Mouse (Mus musculus): ENCODE results near the gene Zfc3h1. TPM values are rescaled to one million over a fixed set of nuclear protein-coding genes. Genes with fewer than 3 reads are reported as not detected.
A peak's percentile ranks its signal among the peaks of the same experiment; 100 is the strongest.

The Zfc3h1 gene
- total RNA-seq, 2 experiments from 2014 or later, result 38.3 to 94.8 TPM

DNA sequence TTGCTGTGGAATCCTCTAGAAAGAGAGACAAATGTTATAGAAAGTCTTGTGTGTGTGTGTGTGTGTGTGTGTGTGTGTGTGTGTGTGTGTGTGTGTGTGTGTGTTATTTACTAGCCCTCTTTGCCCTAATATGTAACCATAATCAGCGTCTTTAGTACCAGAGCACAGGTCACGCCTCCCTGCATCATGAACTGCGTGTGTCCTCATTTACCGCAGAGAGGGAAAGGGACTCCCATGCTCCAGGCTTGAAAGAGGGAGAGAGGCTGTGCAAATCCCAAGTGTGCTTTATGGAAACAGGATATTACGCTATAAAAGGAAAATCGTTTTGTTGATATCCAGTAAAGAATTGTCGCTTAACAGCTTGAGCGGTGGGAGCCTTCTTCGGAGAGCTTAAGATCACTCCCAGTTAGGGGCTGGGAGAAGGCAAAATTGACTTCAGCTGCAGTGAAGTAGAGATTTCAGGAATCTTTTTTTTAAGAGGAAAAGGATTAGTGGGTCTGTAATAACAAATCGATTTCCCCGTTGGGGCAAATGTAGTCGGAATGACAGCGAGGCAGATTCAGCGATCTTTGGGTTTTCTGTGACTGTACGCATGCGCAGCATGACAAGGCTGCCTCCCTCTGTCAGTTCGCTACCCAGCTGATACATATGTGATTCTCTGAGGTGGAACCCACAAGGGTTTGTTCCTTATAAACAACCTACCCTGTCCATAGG, 86.0 kb downstream of the Zfc3h1 start:
- ATAC-seq (replicated peaks; ENCODE audit: low FRiP score, low TSS enrichment, poor library complexity, severe bottlenecking), result no peak

DNA sequence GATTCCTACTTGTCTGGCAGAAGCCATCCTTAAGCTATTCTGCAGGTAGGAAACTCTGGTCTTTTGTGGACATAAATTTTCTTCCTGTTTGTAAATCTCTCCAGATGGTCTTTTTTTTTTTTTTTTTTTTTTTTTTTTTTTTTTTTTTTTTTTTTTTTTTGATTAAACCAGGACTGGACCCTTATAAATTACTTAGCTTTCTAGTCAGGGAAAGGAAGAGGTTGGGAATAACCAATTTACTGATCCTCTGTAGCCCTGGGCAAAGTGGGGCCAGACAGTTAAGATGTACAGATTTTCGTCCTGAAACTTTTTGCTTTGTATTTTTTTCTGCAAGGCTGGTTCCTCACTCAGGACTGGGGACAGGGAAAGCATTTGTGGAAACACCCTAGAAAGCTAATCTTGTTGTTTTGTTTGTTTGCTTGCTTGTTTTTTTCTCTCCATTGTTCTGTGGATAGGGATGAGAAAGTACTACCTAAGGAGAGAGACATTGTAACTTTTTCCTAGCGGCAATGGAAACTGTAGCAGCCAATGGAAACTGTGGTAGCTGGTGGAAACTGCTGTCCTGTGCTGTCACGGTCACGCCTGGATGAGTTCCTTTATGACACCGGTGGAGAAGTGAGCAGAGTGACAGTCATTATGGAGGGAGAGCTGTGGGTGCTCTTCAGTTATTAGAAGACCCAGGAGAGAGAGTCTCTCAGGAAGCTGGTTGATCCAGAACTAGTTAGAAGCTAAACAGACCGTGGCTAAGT, 88.6 kb downstream of the Zfc3h1 start:
- ATAC-seq (replicated peaks; ENCODE audit: low FRiP score, low TSS enrichment, poor library complexity, severe bottlenecking), result no peak

- no peak for ATAC-seq (replicated peaks; ENCODE audit: low FRiP score, low TSS enrichment, poor library complexity, severe bottlenecking)
Measured at GRCm38 (mm10) chr10:115475000-115475550, 90.3 kb downstream of the Zfc3h1 start.

GRCm38 (mm10) chr10:115476506-115476905, 91.7 kb downstream of the Zfc3h1 start:
- ATAC-seq (replicated peaks; ENCODE audit: low FRiP score, low TSS enrichment, poor library complexity, severe bottlenecking), result no peak

DNA sequence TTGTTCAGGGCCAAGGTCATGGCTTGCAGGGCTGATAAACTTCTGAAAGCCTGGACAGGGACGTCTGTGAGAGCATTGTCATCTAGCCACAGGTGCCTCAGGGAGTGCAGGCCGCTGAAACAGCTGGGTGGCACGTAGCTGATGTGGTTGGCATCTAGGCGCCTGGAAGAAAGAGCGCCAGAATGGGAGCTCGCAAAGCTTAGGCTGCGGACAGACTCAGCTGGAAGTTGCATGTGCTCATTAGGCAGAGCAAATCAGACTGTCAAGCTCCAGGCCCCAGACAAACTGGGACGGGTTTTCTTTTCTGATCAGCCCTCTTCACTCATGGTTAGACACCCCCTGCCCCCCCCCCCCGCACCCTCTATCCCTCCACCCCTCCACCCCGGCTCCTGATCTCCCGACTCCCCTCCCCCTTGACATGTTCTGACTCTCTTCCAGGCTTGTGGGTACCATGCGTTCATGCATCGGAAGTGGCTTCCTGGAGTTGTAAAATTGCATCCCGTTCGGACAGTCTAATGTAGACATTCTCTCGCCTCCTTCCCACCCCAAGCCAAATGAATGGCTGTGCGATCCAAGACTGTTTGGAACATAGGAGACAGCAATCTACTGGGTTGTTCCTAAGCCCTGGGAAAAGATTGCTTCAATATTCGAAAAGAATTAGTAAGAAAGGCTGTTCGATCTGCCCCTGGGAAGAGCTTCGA, 93.8 kb downstream of the Zfc3h1 start:
- ATAC-seq (replicated peaks; ENCODE audit: low FRiP score, low TSS enrichment, poor library complexity, severe bottlenecking), result 0 out of 2 replicates have a peak, but pooled peaks have one; percentile 18

Other genes with a start within 250 kb of the Zfc3h1 start
- not detected in 2 replicates for gene Tph2, start 199.9 kb upstream of the Zfc3h1 start, total RNA-seq (2014; fragmentation: Nextera tagmentation)
- not detected in 2 replicates for gene Tph2, start 199.9 kb upstream of the Zfc3h1 start, total RNA-seq (2017)
- 28.3 and 35.6 TPM in 2 replicates for gene Tbc1d15, start 133.5 kb upstream of the Zfc3h1 start, total RNA-seq (2014; fragmentation: Nextera tagmentation)
- 30.7 and 35.2 TPM in 2 replicates for gene Tbc1d15, start 133.5 kb upstream of the Zfc3h1 start, total RNA-seq (2017)
- 26.5 and 29.9 TPM in 2 replicates for gene Rab21, start 69.4 kb upstream of the Zfc3h1 start, total RNA-seq (2014; fragmentation: Nextera tagmentation)
- 25.1 and 40.5 TPM in 2 replicates for gene Rab21, start 69.4 kb upstream of the Zfc3h1 start, total RNA-seq (2017)
- gene Tmem19, start 22.5 kb upstream of the Zfc3h1 start, total RNA-seq (2014; fragmentation: Nextera tagmentation), result 10.5 and 10.9 TPM in 2 replicates
- gene Tmem19, start 22.5 kb upstream of the Zfc3h1 start, total RNA-seq (2017), result 10.1 and 14.7 TPM in 2 replicates
- gene Thap2, start 516 bp upstream of the Zfc3h1 start, total RNA-seq (2014; fragmentation: Nextera tagmentation), result 15.2 and 18.4 TPM in 2 replicates
- gene Thap2, start 516 bp upstream of the Zfc3h1 start, total RNA-seq (2017), result 9.8 and 10.2 TPM in 2 replicates
- gene A930009A15Rik, start 185.0 kb downstream of the Zfc3h1 start, total RNA-seq (2014; fragmentation: Nextera tagmentation), result not detected in 2 replicates
- gene A930009A15Rik, start 185.0 kb downstream of the Zfc3h1 start, total RNA-seq (2017), result not detected in 2 replicates
- gene Lgr5, start 202.8 kb downstream of the Zfc3h1 start, total RNA-seq (2014; fragmentation: Nextera tagmentation), result 0.35 TPM in 1 of 2 replicates, not detected in the other
- not detected in 2 replicates for gene Lgr5, start 202.8 kb downstream of the Zfc3h1 start, total RNA-seq (2017)